Mouse (Mus musculus): ENCODE results near the gene P2rx2. TPM values are rescaled to one million over a fixed set of nuclear protein-coding genes. Genes with fewer than 3 reads are reported as not detected.

Gene P2rx2
- polyA plus RNA-seq, 1 experiment from 2014 or later, result 1.0 TPM

- H3K4me3 ChIP-seq (ENCODE audit: low read depth, low read length), result no peak overlapping the region
- no peaks in the 10 kb centered on the region for H3K27me3 ChIP-seq (ENCODE audit: control insufficient read depth, insufficient read depth, low read length)
- ATAC-seq (replicated peaks; ENCODE audit: low FRiP score) (no peak), DNase-seq (ENCODE audit: low spot score) (no peak)
- no peaks in the 10 kb centered on the region for H3K4me1 ChIP-seq (replicated peaks; ENCODE audit: control insufficient read depth, insufficient read depth, low read length)
- H3K27ac ChIP-seq (ENCODE audit: low read depth, low read length), result no peak overlapping the region
- 95% methylated on average over 1 of the region's 1 CpGs for WGBS
- peaks cover 25% of the 10 kb centered on the region; the same call in 1 of the 2 replicates for H3K36me3 ChIP-seq (ENCODE audit: control insufficient read depth, insufficient read depth, low read length)
- no peaks in the 10 kb centered on the region for H3K9me3 ChIP-seq (ENCODE audit: control insufficient read depth, low read length)
- no peak overlapping the region for H3K9ac ChIP-seq (ENCODE audit: low read length)
- no peak overlapping the region for H3K4me2 ChIP-seq (ENCODE audit: low read depth, low read length, severe bottlenecking)
Measured at GRCm38 (mm10) chr5:110296637-110297036, 46.4 kb downstream of the P2rx2 start.

GRCm38 (mm10) chr5:110291649-110292048 is 51.4 kb downstream of the P2rx2 start:
- DNase-seq (ENCODE audit: low spot score), result no peak
- Histone ChIP-seq H3K27ac (ENCODE audit: low read depth, low read length) (no peak overlapping the region), H3K4me3 (ENCODE audit: low read depth, low read length) (no peak overlapping the region), H3K9ac (ENCODE audit: low read length) (no peak overlapping the region), H3K36me3 (ENCODE audit: control insufficient read depth, insufficient read depth, low read length) (peaks cover 13% of the 10 kb centered on the region; the same call in 1 of the 2 replicates), H3K9me3 (ENCODE audit: control insufficient read depth, low read length) (no peaks in the 10 kb centered on the region), H3K27me3 (ENCODE audit: control insufficient read depth, insufficient read depth, low read length) (no peaks in the 10 kb centered on the region), H3K4me1 (replicated peaks; ENCODE audit: control insufficient read depth, insufficient read depth, low read length) (peaks cover 4% of the 10 kb centered on the region; the same call in 1 of the 2 replicates), H3K4me2 (ENCODE audit: low read depth, low read length, severe bottlenecking) (no peak overlapping the region)
- 92% methylated on average over 1 of the region's 1 CpGs for WGBS
- no peak for ATAC-seq (replicated peaks; ENCODE audit: low FRiP score)

Other genes starting within 250 kb of the P2rx2 start
- 1.3 and 2.7 TPM in 2 replicates for gene Gm35315, start 248.8 kb downstream of the P2rx2 start, polyA plus RNA-seq (2014; fragmentation: Nextera tagmentation; extraction: Ambion mirVana)
- gene Plcxd1, start 243.2 kb downstream of the P2rx2 start, polyA plus RNA-seq (2014; fragmentation: Nextera tagmentation; extraction: Ambion mirVana), result 0.43 and 1.3 TPM in 2 replicates
- gene Gtpbp6, start 235.0 kb downstream of the P2rx2 start, polyA plus RNA-seq (2014; fragmentation: Nextera tagmentation; extraction: Ambion mirVana), result 24.4 and 28.2 TPM in 2 replicates
- gene Zfp605, start 233.1 kb downstream of the P2rx2 start, polyA plus RNA-seq (2014; fragmentation: Nextera tagmentation; extraction: Ambion mirVana), result 6.3 and 6.4 TPM in 2 replicates
- 64.1 and 69.2 TPM in 2 replicates for gene Chfr, start 207.4 kb downstream of the P2rx2 start, polyA plus RNA-seq (2014; fragmentation: Nextera tagmentation; extraction: Ambion mirVana)
- 20.0 and 20.7 TPM in 2 replicates for gene Golga3, start 166.5 kb downstream of the P2rx2 start, polyA plus RNA-seq (2014; fragmentation: Nextera tagmentation; extraction: Ambion mirVana)
- 39.0 and 48.6 TPM in 2 replicates for gene Ankle2, start 112.2 kb downstream of the P2rx2 start, polyA plus RNA-seq (2014; fragmentation: Nextera tagmentation; extraction: Ambion mirVana)
- gene Pgam5, start 73.3 kb downstream of the P2rx2 start, polyA plus RNA-seq (2014; fragmentation: Nextera tagmentation; extraction: Ambion mirVana), result 92.4 and 104 TPM in 2 replicates
- 10.7 and 12.2 TPM in 2 replicates for gene Pxmp2, start 57.0 kb downstream of the P2rx2 start, polyA plus RNA-seq (2014; fragmentation: Nextera tagmentation; extraction: Ambion mirVana)
- gene Pole, start 56.9 kb downstream of the P2rx2 start, polyA plus RNA-seq (2014; fragmentation: Nextera tagmentation; extraction: Ambion mirVana), result 49.8 and 50.7 TPM in 2 replicates
- not detected in 2 replicates for gene Lrcol1, start 1.5 kb upstream of the P2rx2 start, polyA plus RNA-seq (2014; fragmentation: Nextera tagmentation; extraction: Ambion mirVana)
- gene Fbrsl1, start 105.3 kb upstream of the P2rx2 start, polyA plus RNA-seq (2014; fragmentation: Nextera tagmentation; extraction: Ambion mirVana), result 39.5 and 41.1 TPM in 2 replicates
- 1.6 and 2.1 TPM in 2 replicates for gene Galnt9, start 201.1 kb upstream of the P2rx2 start, polyA plus RNA-seq (2014; fragmentation: Nextera tagmentation; extraction: Ambion mirVana)

Measured in forebrain, embryonic 11.5 days (tissue).